Mouse (Mus musculus) small intestine, adult 2 months (tissue): Measurements from ENCODE around the gene Mettl16. TPM values are rescaled to one million over a fixed set of nuclear protein-coding genes. Genes with fewer than 3 reads are reported as not detected.

Experiments used
- H3K27ac ChIP-seq: fragments of 200-500 bp; 2 replicates; pipeline ENCODE4 v1.5.1; 2012; ENCODE audit warnings: low read depth, low read length, control low read depth, inconsistent platforms; ENCODE audit not compliant: insufficient read depth
- H3K27me3 ChIP-seq: fragments of 200-500 bp; 2 replicates; pipeline ENCODE4 v1.6.1; 2012; ENCODE audit warnings: mild to moderate bottlenecking, moderate library complexity, low read length, inconsistent platforms; ENCODE audit not compliant: control insufficient read depth, insufficient read depth
- H3K36me3 ChIP-seq: fragments of 200-500 bp; 2 replicates; pipeline ENCODE4 v1.6.1; 2012; ENCODE audit warnings: mild to moderate bottlenecking, low read length, control low read depth, inconsistent platforms; ENCODE audit not compliant: control insufficient read depth, insufficient read depth
- H3K4me1 ChIP-seq: fragments of 200-500 bp; 2 replicates; pipeline ENCODE4 v1.6.1; 2012; ENCODE audit warnings: low read length, inconsistent platforms, mixed read lengths; ENCODE audit not compliant: control insufficient read depth, insufficient read depth, insufficient read length
- H3K4me3 ChIP-seq: fragments of 200-500 bp; 2 replicates; pipeline ENCODE4 v1.5.1; 2012; ENCODE audit warnings: low read depth, mild to moderate bottlenecking, control low read depth, inconsistent platforms, low read length, moderate library complexity
- CTCF ChIP-seq: fragments of 200-500 bp; IDR thresholded peaks from 2 replicates; pipeline ENCODE4 v1.5.1; 2012; ENCODE audit warnings: low read depth, mild to moderate bottlenecking, control low read depth, inconsistent platforms, low read length, moderate library complexity, mixed read lengths; ENCODE audit not compliant: insufficient replicate concordance, insufficient read length; ENCODE audit errors: extremely low read depth
- POLR2A ChIP-seq: fragments of 200-500 bp; IDR thresholded peaks from 2 replicates; pipeline ENCODE4 v1.6.1; 2012; ENCODE audit warnings: low read depth, mild to moderate bottlenecking, control low read depth, inconsistent platforms, low read length, moderate library complexity
- WGBS: fragments of 180-500 bp; shearing (Covaris S2); methylation state at CpG from one replicate; pipeline ENCODE4 v1.1.7; 2018; 5-methylcytosine and 5-hydroxymethylcytosine counted together
- polyA plus RNA-seq: library from polyadenylated mRNA; depleted of rRNA; stranded (reverse); fragments of >200 nt; gene quantifications from 2 replicates; pipeline ENCODE4 v1.2.3, GENCODE M21; 2012

Mettl16 gene
- polyA plus RNA-seq, 1 experiment, result 1.6 TPM

DNA sequence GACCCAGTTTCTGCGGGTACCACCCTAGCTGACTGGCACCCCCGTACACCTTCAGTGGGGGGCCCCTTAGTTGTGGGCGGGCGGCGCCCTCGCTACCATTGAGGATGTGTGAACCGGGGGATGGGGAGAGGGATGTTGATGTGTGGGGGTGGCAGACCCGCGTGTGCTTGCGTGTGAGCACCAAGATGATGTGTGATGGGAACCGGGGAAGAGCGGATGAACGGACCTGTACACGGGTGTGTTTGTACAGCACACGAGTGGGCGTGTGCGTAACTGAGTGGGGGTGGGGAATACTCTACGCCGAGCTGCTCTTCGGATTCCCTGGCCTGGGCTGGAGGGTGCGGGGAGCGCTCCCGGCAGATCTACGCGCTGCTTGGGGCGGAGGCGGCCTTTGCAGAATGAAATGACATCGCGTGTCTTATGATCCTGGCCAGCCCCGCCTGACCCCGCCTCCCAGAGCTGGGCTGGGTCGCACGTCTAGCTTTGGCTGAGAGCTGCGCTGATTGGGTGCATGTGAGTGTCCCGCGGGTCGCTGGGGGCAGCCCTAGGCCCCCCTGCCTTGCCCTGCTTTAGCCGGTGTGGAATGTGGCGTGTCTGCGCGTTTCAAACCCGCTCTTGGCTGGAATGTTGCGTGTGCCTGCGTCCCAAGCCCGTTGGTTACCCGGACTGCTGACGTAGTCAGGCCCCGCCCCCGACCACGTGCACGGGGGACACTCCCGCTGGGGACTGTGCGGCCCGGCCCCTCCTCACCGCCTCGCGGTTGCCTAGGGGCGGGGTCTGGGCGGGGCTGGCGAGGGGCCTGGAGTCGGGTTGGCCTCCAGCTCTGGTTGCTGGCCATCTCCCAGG, 61.2 kb downstream of the Mettl16 start:
- TF ChIP-seq CTCF (no peak), POLR2A (peak; percentile 88)
- Histone ChIP-seq H3K4me1 (peaks cover 36% of the 10 kb centered on the region), H3K4me3 (peak overlapping the region; percentile 64), H3K36me3 (no peaks in the 10 kb centered on the region), H3K27ac (peak overlapping the region; percentile 96), H3K27me3 (no peaks in the 10 kb centered on the region)
- under 1% methylated on average over 61 of the region's 61 CpGs for WGBS

DNA sequence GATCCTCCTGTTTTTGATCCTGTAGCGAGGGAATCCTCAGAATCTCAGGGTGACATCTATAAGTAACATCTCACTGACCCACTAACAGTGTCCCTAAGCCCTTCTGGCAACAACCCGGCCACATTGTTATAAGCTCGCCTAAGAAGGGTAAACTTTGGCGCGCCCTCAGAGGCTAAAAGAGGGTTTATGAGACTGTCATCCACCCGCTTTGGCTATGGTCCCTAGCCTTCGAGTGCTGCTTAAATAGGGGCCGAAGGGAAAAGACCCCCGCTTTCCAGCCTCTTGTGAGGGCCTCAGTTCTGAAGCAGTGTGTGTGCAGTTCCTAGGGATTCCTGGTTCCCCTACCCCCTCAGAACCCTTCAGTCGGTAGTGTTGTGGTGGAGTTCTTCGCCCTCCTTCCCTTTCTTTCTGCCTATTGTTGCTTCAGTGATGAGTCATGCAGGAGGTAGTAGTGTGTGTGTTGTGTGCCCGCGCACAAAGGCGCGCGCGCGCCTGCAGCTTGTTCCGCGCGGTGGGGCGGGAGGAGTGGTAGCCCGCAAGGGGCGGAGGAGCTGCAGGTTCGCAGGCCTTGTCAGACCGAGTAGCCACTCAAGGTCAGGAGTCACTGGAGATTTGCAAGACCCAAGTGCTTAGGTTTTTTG, 62.0 kb downstream of the Mettl16 start:
- Histone ChIP-seq H3K36me3 (no peaks in the 10 kb centered on the region), H3K27me3 (no peaks in the 10 kb centered on the region), H3K4me3 (peak overlapping the region; percentile 57), H3K4me1 (peaks cover 32% of the 10 kb centered on the region), H3K27ac (peak overlapping the region; percentile 92)
- TF ChIP-seq POLR2A (no peak), CTCF (no peak)
- under 1% methylated on average over 26 of the region's 26 CpGs for WGBS

DNA sequence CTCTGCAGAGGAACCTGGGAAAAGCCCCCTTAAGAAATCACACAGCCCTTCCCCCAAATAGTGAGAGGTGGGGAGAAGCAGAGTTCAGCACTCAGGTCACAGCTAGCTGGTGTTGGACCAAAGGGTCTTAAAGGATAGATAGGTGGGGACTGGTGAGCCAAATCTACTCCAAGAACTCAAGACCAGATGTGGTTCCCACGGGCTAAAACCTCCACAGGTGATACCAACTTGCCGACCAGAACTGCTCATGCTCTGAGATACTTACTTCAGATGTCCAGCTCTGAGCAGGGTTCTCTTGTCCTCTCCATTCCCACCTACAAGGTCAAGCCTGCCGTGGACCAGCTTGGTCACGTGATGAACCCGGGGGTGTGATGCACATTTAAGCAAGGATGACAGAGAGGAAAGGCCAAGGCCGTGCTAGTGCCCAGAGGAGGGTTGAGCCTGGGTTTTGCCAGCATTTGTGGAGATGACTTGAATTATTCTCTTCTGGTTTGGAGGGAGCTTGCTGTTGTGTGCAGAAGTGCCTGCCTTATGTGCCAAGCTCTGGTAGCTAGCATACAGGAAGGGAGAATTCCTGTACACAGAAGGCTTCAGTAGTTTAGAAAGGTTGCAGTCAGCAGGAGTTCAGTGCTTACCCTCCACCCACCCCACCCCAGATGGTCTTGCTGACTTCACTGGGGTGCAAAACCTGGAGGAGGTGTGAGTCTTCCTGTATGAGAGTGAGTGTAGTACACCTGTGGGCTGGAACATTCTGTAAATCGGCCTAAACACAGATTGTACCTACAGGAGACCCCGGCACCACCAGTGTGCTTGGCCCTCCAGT, 63.1 kb downstream of the Mettl16 start:
- Histone ChIP-seq H3K36me3 (no peaks in the 10 kb centered on the region), H3K27me3 (no peaks in the 10 kb centered on the region), H3K27ac (peak overlapping the region; percentile 20; the same call in 1 of the 2 replicates), H3K4me3 (no peak overlapping the region), H3K4me1 (peaks cover 21% of the 10 kb centered on the region)
- TF ChIP-seq CTCF, result no peak
- TF ChIP-seq POLR2A, result no peak
- 70% methylated on average over 8 of the region's 8 CpGs for WGBS

DNA sequence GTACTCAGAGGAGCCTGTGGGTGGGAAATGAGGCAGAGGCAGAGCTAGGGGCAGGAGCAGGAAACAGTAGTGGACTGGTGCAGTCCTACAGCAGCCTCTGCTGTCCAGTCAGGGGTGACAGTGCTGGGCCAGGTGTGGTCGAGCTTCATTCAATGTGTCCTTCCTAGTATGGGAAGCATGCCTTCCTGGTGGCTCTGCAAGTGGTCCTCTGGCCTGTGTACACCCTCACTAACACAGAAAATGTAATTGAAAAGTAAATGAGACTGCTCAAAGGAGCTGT, 63.7 kb downstream of the Mettl16 start:
- Histone ChIP-seq H3K27me3 (no peaks in the 10 kb centered on the region), H3K4me3 (no peak overlapping the region), H3K36me3 (no peaks in the 10 kb centered on the region), H3K27ac (peak overlapping the region; percentile 20), H3K4me1 (peaks cover 20% of the 10 kb centered on the region)
- 42% methylated on average over 1 of the region's 1 CpGs for WGBS
- TF ChIP-seq CTCF (no peak), POLR2A (no peak)

DNA sequence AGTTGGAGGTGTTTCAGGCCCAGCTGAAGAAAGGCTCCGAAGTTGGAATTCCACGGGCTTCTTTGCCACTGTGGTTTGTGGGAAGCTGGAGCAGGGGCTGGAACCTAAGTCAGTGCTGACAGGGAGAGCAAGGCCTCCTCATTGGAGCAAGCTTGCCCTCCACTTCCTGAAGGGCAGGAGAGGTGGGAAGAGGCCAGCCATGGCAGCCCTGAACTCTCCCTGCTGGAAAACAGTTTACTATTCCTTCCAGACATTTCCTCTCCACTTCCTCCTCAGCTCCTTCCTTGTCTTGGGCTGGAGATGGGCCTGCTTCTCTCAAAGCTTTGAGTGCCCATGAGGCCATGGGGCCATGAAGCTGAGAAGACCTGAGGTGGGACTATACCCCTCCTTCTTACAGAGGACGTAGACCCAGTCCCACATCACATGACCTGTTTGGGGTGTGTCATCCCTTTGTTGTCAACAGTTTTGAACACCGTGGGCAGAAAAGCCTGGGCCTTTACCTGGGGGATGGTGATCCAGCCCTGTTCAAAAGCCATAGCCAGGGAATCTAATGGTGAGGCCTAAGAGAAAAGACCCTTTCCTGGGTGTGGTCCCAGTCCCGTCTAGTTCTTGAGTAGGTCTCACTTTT, 64.1 kb downstream of the Mettl16 start:
- 40% methylated on average over 5 of the region's 5 CpGs for WGBS
- Histone ChIP-seq H3K27ac (peak overlapping the region; percentile 20; the same call in 1 of the 2 replicates), H3K36me3 (no peaks in the 10 kb centered on the region), H3K27me3 (no peaks in the 10 kb centered on the region), H3K4me1 (peaks cover 21% of the 10 kb centered on the region), H3K4me3 (no peak overlapping the region)
- no peak for TF ChIP-seq POLR2A
- no peak for TF ChIP-seq CTCF

DNA sequence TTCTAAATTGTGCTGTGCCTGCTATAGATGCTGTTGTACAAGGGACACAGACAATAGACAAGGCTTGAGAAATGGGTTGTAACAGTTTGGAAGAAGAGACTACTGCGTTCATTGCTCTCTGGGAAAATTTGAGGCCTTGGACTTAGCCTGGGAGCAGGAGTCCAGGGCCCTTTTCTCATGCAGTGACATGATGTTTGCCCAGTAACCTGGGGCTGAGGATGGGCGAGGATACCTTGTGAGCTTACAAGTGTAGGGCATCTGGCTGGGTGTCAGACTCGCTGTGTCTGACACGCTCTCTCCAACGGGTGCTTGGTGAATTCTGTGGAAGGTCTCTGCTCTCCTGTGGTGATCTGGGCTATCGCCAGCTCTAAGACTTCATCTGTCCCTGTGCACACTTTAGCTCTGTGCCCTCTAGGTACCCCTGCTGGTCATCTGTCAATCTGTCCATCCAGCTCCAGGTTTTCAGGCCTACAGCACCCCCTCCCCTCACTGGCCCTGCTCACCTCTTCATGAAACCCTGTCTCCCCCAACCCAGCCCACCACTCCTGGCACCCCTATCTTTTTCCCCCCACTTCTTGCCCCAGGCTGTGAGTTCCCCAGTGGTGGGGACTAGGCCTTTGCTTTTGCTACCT, 65.1 kb downstream of the Mettl16 start:
- TF ChIP-seq CTCF (no peak), POLR2A (no peak)
- H3K36me3 ChIP-seq, result no peaks in the 10 kb centered on the region
- 86% methylated on average over 6 of the region's 6 CpGs for WGBS
- no peaks in the 10 kb centered on the region for H3K27me3 ChIP-seq
- H3K4me3 ChIP-seq, result no peak overlapping the region
- H3K4me1 ChIP-seq, result peaks cover 21% of the 10 kb centered on the region
- no peak overlapping the region for H3K27ac ChIP-seq
